Mouse (Mus musculus) cerebellum, postnatal 36 days (tissue): ENCODE measurements around the gene Nde1.
A peak's percentile ranks its signal among the peaks of the same experiment; 100 is the strongest.
"Not testable (repeated sequence)": the region's sequence is repeated elsewhere in the genome, so short reads cannot be mapped to it uniquely, and the experiment has no call there.

Experiments
- DNase-seq, 2 experiments: peaks; one replicate each; pipeline ENCODE4 v3.0.0; 2021 to 2022; ENCODE audit warnings: mixed read lengths in 2 of 2

Gene Nde1

GRCm38 (mm10) chr16:14162988-14163416 lies at the start of gene Nde1, which contains the start of gene Marf1:
Nde1 (plus strand) TSS chr16:14163275.
Marf1 (minus strand) TSS chr16:14163351.
- DNase-seq, result peak; percentile 71 to 77

- no peak for DNase-seq
These were observed 45.8 kb upstream of the Nde1 start for GRCm38 (mm10) chr16:14117299-14117698.

GRCm38 (mm10) chr16:14120941-14121340 lies 42.1 kb upstream of the Nde1 start:
- DNase-seq, result peak; percentile 71 to 75

GRCm38 (mm10) chr16:14121563-14121962 lies 41.5 kb upstream of the Nde1 start:
- DNase-seq, result no peak

- DNase-seq, result no peak
These were observed 40.5 kb upstream of the Nde1 start for GRCm38 (mm10) chr16:14122586-14122985.

- no peak for DNase-seq
These were observed 39.2 kb upstream of the Nde1 start for GRCm38 (mm10) chr16:14123901-14124300.

GRCm38 (mm10) chr16:14124709-14125108 lies 38.4 kb upstream of the Nde1 start:
- no peak for DNase-seq

GRCm38 (mm10) chr16:14125253-14125652 lies 37.8 kb upstream of the Nde1 start:
- DNase-seq, result no peak

- DNase-seq, result no peak
These were observed 34.1 kb upstream of the Nde1 start for GRCm38 (mm10) chr16:14128977-14129376.

GRCm38 (mm10) chr16:14130796-14131195 lies 32.3 kb upstream of the Nde1 start:
- no peak for DNase-seq

GRCm38 (mm10) chr16:14131376-14131775 lies 31.7 kb upstream of the Nde1 start:
- DNase-seq, result no peak

GRCm38 (mm10) chr16:14131838-14132237 lies 31.2 kb upstream of the Nde1 start:
- no peak for DNase-seq

- no peak for DNase-seq
These were observed 28.1 kb upstream of the Nde1 start for GRCm38 (mm10) chr16:14135014-14135413.

- DNase-seq, result peak in 1 of 2 experiments; percentile 20
These were observed 25.0 kb upstream of the Nde1 start for GRCm38 (mm10) chr16:14137976-14138561.

- no peak for DNase-seq
These were observed 24.0 kb upstream of the Nde1 start for GRCm38 (mm10) chr16:14139106-14139505.

- no peak for DNase-seq
These were observed 19.8 kb upstream of the Nde1 start for GRCm38 (mm10) chr16:14143298-14143697.

GRCm38 (mm10) chr16:14147712-14148111 lies 15.4 kb upstream of the Nde1 start:
- no peak for DNase-seq

GRCm38 (mm10) chr16:14151718-14152117 lies 11.4 kb upstream of the Nde1 start:
- DNase-seq, result no peak

GRCm38 (mm10) chr16:14155638-14156037 lies 7.4 kb upstream of the Nde1 start:
- DNase-seq, result not testable (repeated sequence)

GRCm38 (mm10) chr16:14156312-14156711 lies 6.8 kb upstream of the Nde1 start:
- no peak for DNase-seq

GRCm38 (mm10) chr16:14158536-14158935 lies 4.5 kb upstream of the Nde1 start:
- no peak for DNase-seq

GRCm38 (mm10) chr16:14158936-14159745 lies 3.9 kb upstream of the Nde1 start:
- DNase-seq, result peak; percentile 98 to 99

- DNase-seq, result peak; percentile 76 to 86
These were observed 3.3 kb upstream of the Nde1 start for GRCm38 (mm10) chr16:14159746-14160131.

GRCm38 (mm10) chr16:14160941-14161340 lies 2.1 kb upstream of the Nde1 start:
- DNase-seq, result no peak
